Mouse (Mus musculus) urinary bladder, adult 2 months (tissue): ENCODE results near the gene Selp. TPM values are rescaled to one million over a fixed set of nuclear protein-coding genes. Genes with fewer than 3 reads are reported as not detected.

Experiments
- DNase-seq: peaks from one replicate; pipeline ENCODE4 v3.0.0; 2022; ENCODE audit warnings: low spot score
- polyA plus RNA-seq: library from polyadenylated mRNA; depleted of rRNA; stranded (reverse); fragments of >200 nt; gene quantifications from 2 replicates; pipeline ENCODE4 v1.2.3, GENCODE M21; 2012

The Selp gene
- polyA plus RNA-seq, 1 experiment: 5.5 TPM

GRCm38 (mm10) chr1:164119892-164120776 is 5.1 kb downstream of the Selp start:
- no peak for DNase-seq

- no peak for DNase-seq
Measured at GRCm38 (mm10) chr1:164120777-164121158, 5.7 kb downstream of the Selp start.

DNA sequence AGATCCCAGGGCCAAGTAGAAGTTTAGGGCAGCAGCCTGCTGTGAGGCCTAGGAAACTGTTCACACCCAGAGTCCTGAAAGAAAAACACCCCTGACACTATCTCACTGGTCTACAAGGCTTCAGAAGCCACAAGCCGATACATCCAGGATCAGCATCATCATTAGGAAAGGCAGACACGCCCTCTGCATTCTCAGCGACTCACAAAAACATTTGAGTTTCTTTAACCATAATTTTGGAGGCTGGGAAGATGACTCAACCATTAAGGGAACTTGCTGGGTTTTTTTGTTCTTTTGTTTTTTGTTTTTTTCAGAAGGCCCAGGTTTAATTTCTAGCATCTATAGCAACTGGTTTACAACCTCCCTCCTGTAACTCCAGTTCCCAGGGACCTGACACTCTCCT is 8.8 kb downstream of the Selp start:
- DNase-seq: no peak

- no peak for DNase-seq
Measured at GRCm38 (mm10) chr1:164130013-164130412, 14.9 kb downstream of the Selp start.

DNA sequence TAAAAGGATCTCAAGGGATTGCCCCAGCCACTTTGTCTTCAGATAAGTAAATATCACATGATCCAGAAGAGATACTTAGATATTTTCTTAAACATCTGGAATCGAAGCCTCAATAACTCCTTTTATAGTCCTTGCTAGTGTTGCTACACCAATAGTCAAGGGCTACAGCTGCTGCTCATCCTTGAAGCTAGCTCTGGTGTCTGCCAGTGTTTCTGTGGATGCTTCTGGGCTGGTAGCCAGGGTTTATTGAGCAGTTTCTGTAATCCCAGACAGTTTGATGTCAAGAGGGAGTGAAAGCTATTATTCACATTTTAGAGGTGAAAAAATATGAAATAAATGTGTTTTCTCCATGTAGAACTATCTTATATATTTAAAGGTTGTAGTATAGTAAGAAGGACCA is 17.5 kb downstream of the Selp start:
- no peak for DNase-seq

GRCm38 (mm10) chr1:164134101-164134500 is 19.0 kb downstream of the Selp start:
- no peak for DNase-seq

GRCm38 (mm10) chr1:164135360-164135759 is 20.3 kb downstream of the Selp start:
- DNase-seq: no peak

GRCm38 (mm10) chr1:164135960-164136359 is 20.9 kb downstream of the Selp start:
- DNase-seq: no peak

- no peak for DNase-seq
Measured at GRCm38 (mm10) chr1:164136636-164137035, 21.6 kb downstream of the Selp start.

DNA sequence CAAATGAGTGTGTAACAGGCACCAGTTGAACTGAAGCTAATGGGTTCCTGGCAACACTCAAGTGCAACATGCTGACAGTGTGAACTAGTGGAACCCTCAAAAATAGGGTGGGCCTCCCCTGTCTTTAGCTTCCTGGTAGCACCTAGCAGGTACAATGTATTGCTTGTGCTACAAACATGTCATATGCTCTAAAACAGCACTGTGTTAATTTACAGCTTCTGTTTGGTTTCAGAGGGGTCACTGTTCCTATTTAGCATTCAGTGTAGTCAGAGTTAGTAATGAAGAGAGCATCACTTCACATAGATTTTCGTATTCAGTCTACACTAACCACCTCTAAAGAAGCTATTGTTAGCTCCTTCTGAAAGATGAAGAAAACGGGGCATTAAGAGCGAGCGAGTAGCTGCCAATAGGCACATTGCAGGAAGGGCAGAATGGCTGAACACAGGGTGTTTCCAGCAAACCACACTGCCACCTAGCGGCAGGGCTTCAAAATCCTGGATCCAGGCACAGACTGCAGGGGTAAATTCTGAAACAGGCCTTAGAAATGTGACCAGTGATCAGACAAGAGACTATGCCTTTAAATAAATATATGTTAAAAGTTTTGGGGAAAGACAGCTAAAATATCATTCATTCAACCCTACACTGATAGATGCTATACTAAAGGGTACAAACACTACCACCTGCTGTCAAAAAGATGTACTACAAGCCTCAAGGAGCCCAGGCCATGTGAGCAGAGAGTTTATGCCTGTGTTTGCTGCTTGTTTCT is 23.5 kb downstream of the Selp start:
- peak; percentile 52 for DNase-seq

- DNase-seq: no peak
Measured at GRCm38 (mm10) chr1:164139464-164139863, 24.4 kb downstream of the Selp start.

GRCm38 (mm10) chr1:164149083-164149482 is 34.0 kb downstream of the Selp start:
- DNase-seq: no peak

- no peak for DNase-seq
Measured at GRCm38 (mm10) chr1:164151387-164152088, 36.5 kb downstream of the Selp start, which contains the start of gene F5. TSS of gene F5 (plus strand) at chr1:164151838.

DNA sequence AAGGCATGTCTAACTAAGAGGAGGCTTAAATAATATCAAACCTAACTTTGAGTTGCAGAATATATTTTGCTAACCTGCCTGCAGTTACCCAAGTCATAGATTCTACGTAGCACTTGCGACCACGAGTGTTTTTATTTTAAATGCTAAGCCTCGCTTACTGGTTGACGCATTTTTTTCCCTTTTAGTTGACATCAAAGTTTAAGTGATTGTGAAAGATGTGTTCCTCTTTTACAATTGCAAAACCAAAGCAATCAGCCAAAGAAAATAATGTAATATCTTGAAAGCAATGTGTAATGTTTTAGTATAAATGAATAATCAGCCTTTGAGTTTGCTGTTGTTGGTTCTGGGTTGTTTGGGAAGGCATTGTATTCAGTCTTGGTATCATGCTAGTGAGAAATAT is 37.8 kb downstream of the Selp start:
- DNase-seq: no peak

GRCm38 (mm10) chr1:164154983-164155382 is 39.9 kb downstream of the Selp start:
- DNase-seq: no peak

GRCm38 (mm10) chr1:164158571-164158970 is 43.5 kb downstream of the Selp start:
- DNase-seq: no peak

DNA sequence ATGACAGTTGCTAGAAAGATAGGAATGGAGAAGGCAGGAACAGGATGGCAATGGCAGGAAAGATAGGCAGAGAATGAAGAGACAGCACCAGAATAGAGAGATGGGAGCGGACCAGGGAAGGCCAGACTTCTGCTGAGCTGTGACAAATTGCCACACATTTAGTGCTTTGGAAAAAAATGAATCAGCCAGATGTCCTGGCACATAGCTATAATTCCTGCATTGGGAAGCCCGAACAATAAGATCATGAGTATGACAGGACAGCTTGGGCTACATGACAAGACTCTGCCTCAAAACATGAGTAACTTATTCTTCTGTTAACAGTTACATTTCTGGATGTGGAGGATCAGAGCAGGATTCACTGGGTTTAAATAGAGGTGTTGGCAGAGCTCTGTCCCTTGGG is 44.7 kb downstream of the Selp start:
- DNase-seq: no peak

DNA sequence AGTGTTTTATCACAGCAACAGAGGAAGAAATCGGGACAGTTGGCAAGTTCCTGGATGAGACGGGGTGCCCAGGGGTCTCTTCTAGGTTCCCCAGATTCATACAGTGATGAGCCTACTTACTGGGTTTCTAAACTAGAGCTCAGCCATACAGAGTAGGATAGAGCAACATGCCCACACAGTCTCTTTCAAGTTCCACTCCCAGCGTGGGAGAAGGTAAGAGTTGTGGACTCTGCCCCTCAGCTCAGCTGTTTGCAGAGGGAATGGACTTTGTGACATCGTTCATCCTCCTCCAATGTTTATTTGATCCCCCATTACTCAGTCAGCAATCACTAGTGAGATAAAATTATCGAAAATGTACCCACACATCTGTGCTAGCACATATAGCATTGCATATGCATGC is 47.7 kb downstream of the Selp start:
- DNase-seq: no peak

GRCm38 (mm10) chr1:164168818-164169217 is 53.8 kb downstream of the Selp start:
- DNase-seq: no peak

DNA sequence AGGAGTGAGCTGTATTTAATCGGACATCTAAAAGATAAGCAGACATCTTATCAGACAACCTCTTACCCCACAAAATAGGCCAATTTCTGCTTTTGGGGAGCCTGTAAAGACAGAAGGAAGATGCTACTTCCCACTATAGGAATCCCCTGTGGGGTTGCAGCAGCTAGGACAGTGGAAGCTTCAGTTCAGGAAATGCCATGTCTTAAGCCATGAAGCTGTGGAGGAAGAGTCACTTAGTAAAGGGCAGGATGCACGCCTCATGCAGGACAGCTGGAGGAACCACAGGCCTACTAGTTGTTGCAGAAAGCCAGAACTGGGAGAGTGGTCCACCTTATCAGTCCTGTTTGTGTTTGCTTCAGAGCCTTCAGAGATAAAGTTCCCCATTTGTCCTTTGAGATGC is 55.4 kb downstream of the Selp start:
- no peak for DNase-seq

GRCm38 (mm10) chr1:164173145-164173544 is 58.1 kb downstream of the Selp start:
- DNase-seq: no peak

DNA sequence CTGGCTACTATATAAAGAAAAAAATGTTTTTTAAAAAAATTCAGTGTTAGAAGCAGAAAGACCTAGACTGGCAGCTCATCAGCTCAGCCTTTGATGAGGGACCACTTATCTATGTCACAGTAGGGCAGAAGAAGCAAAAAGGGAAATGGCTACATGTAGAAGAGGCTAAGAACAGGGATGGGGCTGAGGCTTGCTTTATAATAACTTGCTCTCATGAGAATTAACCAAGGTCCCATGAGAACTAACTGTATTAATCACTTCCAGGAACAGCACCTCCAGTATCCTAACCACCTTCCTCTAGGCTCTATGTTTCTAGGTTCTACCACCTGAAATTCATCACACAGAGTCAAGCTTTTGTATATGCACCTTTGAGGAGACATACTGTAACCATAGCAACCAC is 61.8 kb downstream of the Selp start:
- no peak for DNase-seq
